Mouse (Mus musculus): ENCODE data around the gene Tm9sf2. TPM values are rescaled to one million over a fixed set of nuclear protein-coding genes. Genes with fewer than 3 reads are reported as not detected.
"Not testable (repeated sequence)": the region's sequence is repeated elsewhere in the genome, so short reads cannot be mapped to it uniquely, and the experiment has no call there.

The Tm9sf2 gene
- 10 to 100 TPM; 81.5 to 83.4 TPM for total RNA-seq (2021)

GRCm38 (mm10) chr14:122106822-122107468 is at the start of gene Tm9sf2:
Gene Tm9sf2 (plus strand): TSS chr14:122107038.
- peak; percentile 92 to 96 for DNase-seq (ENCODE audit: extremely low spot score in 1 of 2, low spot score in 2 of 2)
- intact Hi-C loops (cut with DNase I): no loop called here

- DNase-seq (ENCODE audit: extremely low spot score in 1 of 2, low spot score in 2 of 2): no peak
- intact Hi-C loops (cut with DNase I): no loop called here
Observed at GRCm38 (mm10) chr14:122057941-122058346, 48.9 kb upstream of the Tm9sf2 start.

- intact Hi-C loops (cut with DNase I): loop anchor here (5.0 kb wide), 1 partner anchor 72 kb away; no protein-coding TSS in a partner anchor
- DNase-seq (ENCODE audit: extremely low spot score in 1 of 2, low spot score in 2 of 2): peak; percentile 50 to 82
Observed at GRCm38 (mm10) chr14:122060642-122061041, 46.2 kb upstream of the Tm9sf2 start.

GRCm38 (mm10) chr14:122061376-122061775 is 45.5 kb upstream of the Tm9sf2 start:
- DNase-seq (ENCODE audit: extremely low spot score in 1 of 2, low spot score in 2 of 2): no peak
- intact Hi-C loops (cut with DNase I): loop anchor here (5.0 kb wide), 1 partner anchor 71 kb away; no protein-coding TSS in a partner anchor

- intact Hi-C loops (cut with DNase I): loop anchor here (2.0 to 5.0 kb wide), 2 partner anchors 70 to 134 kb away; no protein-coding TSS in a partner anchor
Observed at GRCm38 (mm10) chr14:122062411-122063090, 44.3 kb upstream of the Tm9sf2 start.

GRCm38 (mm10) chr14:122063599-122063998 is 43.2 kb upstream of the Tm9sf2 start:
- no peak for DNase-seq (ENCODE audit: extremely low spot score in 1 of 2, low spot score in 2 of 2)
- intact Hi-C loops (cut with DNase I): loop anchor here (2.0 to 5.0 kb wide), 2 partner anchors 69 to 135 kb away; no protein-coding TSS in a partner anchor

More at GRCm38 (mm10) chr14:122062411-122063090, 44.3 kb upstream of the Tm9sf2 start:
- no peak for DNase-seq (ENCODE audit: extremely low spot score in 1 of 2, low spot score in 2 of 2)

GRCm38 (mm10) chr14:122064519-122064918 is 42.3 kb upstream of the Tm9sf2 start:
- DNase-seq (ENCODE audit: extremely low spot score in 1 of 2, low spot score in 2 of 2): peak; percentile 38 to 76
- intact Hi-C loops (cut with DNase I): loop anchor here (5.0 kb wide), 1 partner anchor 68 kb away; no protein-coding TSS in a partner anchor

GRCm38 (mm10) chr14:122066243-122066642 is 40.6 kb upstream of the Tm9sf2 start:
- intact Hi-C loops (cut with DNase I): no loop called here
- DNase-seq (ENCODE audit: extremely low spot score in 1 of 2, low spot score in 2 of 2): no peak

- intact Hi-C loops (cut with DNase I); DNase-seq (ENCODE audit: extremely low spot score in 1 of 2, low spot score in 2 of 2): not testable (repeated sequence)
Observed at GRCm38 (mm10) chr14:122068036-122068435, 38.8 kb upstream of the Tm9sf2 start.

GRCm38 (mm10) chr14:122068801-122069695 is 37.8 kb upstream of the Tm9sf2 start:
- intact Hi-C loops (cut with DNase I): no loop called here
- DNase-seq (ENCODE audit: extremely low spot score in 1 of 2, low spot score in 2 of 2): no peak

GRCm38 (mm10) chr14:122069948-122070347 is 36.9 kb upstream of the Tm9sf2 start:
- intact Hi-C loops (cut with DNase I): no loop called here

GRCm38 (mm10) chr14:122073422-122073821 is 33.4 kb upstream of the Tm9sf2 start:
- intact Hi-C loops (cut with DNase I): no loop called here
- DNase-seq (ENCODE audit: extremely low spot score in 1 of 2, low spot score in 2 of 2): no peak

More at GRCm38 (mm10) chr14:122069948-122070347, 36.9 kb upstream of the Tm9sf2 start:
- no peak for DNase-seq (ENCODE audit: extremely low spot score in 1 of 2, low spot score in 2 of 2)

GRCm38 (mm10) chr14:122074360-122074759 is 32.5 kb upstream of the Tm9sf2 start:
- DNase-seq (ENCODE audit: extremely low spot score in 1 of 2, low spot score in 2 of 2): no peak
- intact Hi-C loops (cut with DNase I): no loop called here

- DNase-seq (ENCODE audit: extremely low spot score in 1 of 2, low spot score in 2 of 2): no peak
- intact Hi-C loops (cut with DNase I): no loop called here
Observed at GRCm38 (mm10) chr14:122075485-122076200, 31.2 kb upstream of the Tm9sf2 start.

GRCm38 (mm10) chr14:122077017-122077416 is 29.8 kb upstream of the Tm9sf2 start:
- intact Hi-C loops (cut with DNase I): no loop called here
- no peak for DNase-seq (ENCODE audit: extremely low spot score in 1 of 2, low spot score in 2 of 2)

- intact Hi-C loops (cut with DNase I): no loop called here
- DNase-seq (ENCODE audit: extremely low spot score in 1 of 2, low spot score in 2 of 2): peak in 1 of 2 experiments; percentile 58
Observed at GRCm38 (mm10) chr14:122079428-122079827, 27.4 kb upstream of the Tm9sf2 start.

GRCm38 (mm10) chr14:122079921-122080320 is 26.9 kb upstream of the Tm9sf2 start:
- no peak for DNase-seq (ENCODE audit: extremely low spot score in 1 of 2, low spot score in 2 of 2)
- intact Hi-C loops (cut with DNase I): no loop called here

GRCm38 (mm10) chr14:122081308-122081707 is 25.5 kb upstream of the Tm9sf2 start:
- intact Hi-C loops (cut with DNase I): no loop called here

More at GRCm38 (mm10) chr14:122081308-122081707, 25.5 kb upstream of the Tm9sf2 start:
- DNase-seq (ENCODE audit: extremely low spot score in 1 of 2, low spot score in 2 of 2): no peak

All from left cerebral cortex, postnatal 10 days (tissue).